Mouse (Mus musculus) lung, postnatal 4 days (tissue): ENCODE data around the gene Olfr392.

Experiments used
- DNase-seq, 2 experiments: peaks; one replicate each; pipeline ENCODE4 v3.0.0; 2021

Olfr392 gene

GRCm38 (mm10) chr11:73816949-73817348, at the start of gene Olfr392:
Olfr392 (minus strand) TSS chr11:73817049.
- no peak for DNase-seq

GRCm38 (mm10) chr11:73851354-73851753, 34.5 kb upstream of the Olfr392 start, which contains the start of gene Olfr393:
Olfr393 (minus strand) TSS chr11:73851454.
- no peak for DNase-seq

- DNase-seq: no peak
Observed at GRCm38 (mm10) chr11:73802952-73803351, 13.9 kb downstream of the Olfr392 start, which contains the start of gene Olfr391-ps. Olfr391-ps (minus strand) TSS chr11:73803052.

GRCm38 (mm10) chr11:73782664-73783063, 34.2 kb downstream of the Olfr392 start, which contains the start of gene Olfr390:
Olfr390 (plus strand) TSS chr11:73782964.
- no peak for DNase-seq

GRCm38 (mm10) chr11:73780613-73781012, 36.2 kb downstream of the Olfr392 start, which contains the start of gene Olfr389:
Olfr389 (minus strand) TSS chr11:73780713.
- DNase-seq: no peak
